Mouse (Mus musculus): ENCODE data around the gene Swi5. TPM values are rescaled to one million over a fixed set of nuclear protein-coding genes. Genes with fewer than 3 reads are reported as not detected.
"Not testable (repeated sequence)": the region's sequence is repeated elsewhere in the genome, so short reads cannot be mapped to it uniquely, and the experiment has no call there.

Gene Swi5
- polyA plus RNA-seq, 1 experiment from 2014 or later, result 162 TPM

DNA sequence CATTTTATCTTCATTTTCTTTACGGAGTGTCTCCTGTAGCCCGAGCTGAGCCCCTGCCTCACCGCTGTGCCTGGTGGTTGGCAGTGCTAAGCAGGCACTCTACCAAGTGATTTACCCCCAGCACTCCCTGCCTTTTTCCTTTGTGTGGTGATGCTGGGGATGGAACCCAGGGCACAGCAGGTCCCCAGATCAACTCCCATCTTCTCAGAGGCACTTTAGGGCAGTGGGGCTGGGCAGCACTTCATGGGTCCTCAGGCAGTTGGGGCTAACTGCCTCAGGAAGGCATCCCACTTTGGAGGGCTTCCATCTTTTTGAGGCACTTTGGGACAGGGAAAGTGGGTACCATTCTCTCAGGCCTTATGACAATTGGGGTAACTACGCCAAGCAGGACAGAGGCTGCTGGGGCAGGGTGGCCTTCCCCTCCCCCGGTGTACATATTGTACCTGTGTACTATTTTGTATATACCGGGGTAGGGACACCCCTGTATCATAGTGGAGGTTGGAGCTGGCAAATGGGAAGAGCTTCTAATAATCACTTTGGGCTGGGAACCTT is 19.4 kb upstream of the Swi5 start:
- DNase-seq (ENCODE audit: low spot score) (no peak), ATAC-seq (replicated peaks; ENCODE audit: low FRiP score, low TSS enrichment, low read depth) (no peak)
- no peak overlapping the region for H3K27ac ChIP-seq (ENCODE audit: low read depth)
- H3K4me3 ChIP-seq (ENCODE audit: low read depth, low read length), result no peak overlapping the region
- no peak overlapping the region for H3K9ac ChIP-seq (ENCODE audit: low read length)
- H3K4me2 ChIP-seq (ENCODE audit: low read length), result no peak overlapping the region
- H3K36me3 ChIP-seq (ENCODE audit: control insufficient read depth, insufficient read depth, low read length), result peaks cover 63% of the 10 kb centered on the region
- peaks cover 10% of the 10 kb centered on the region for H3K4me1 ChIP-seq (replicated peaks; ENCODE audit: control insufficient read depth, insufficient read depth, low read length)
- H3K9me3 ChIP-seq (ENCODE audit: control insufficient read depth, low read length), result no peaks in the 10 kb centered on the region
- no peaks in the 10 kb centered on the region for H3K27me3 ChIP-seq (replicated peaks; ENCODE audit: control insufficient read depth, insufficient read depth, low read length)
- WGBS, result 87% methylated on average over 6 of the region's 6 CpGs

GRCm38 (mm10) chr2:32306176-32306575 is 18.3 kb upstream of the Swi5 start:
- H3K9ac ChIP-seq (ENCODE audit: low read length), result no peak overlapping the region
- peaks cover 2% of the 10 kb centered on the region for H3K4me1 ChIP-seq (replicated peaks; ENCODE audit: control insufficient read depth, insufficient read depth, low read length)
- DNase-seq (ENCODE audit: low spot score), result no peak
- ATAC-seq (replicated peaks; ENCODE audit: low FRiP score, low TSS enrichment, low read depth), result no peak
- 86% methylated on average over 9 of the region's 9 CpGs for WGBS
- no peak overlapping the region for H3K4me3 ChIP-seq (ENCODE audit: low read depth, low read length)
- H3K27ac ChIP-seq (ENCODE audit: low read depth), result no peak overlapping the region
- H3K27me3 ChIP-seq (replicated peaks; ENCODE audit: control insufficient read depth, insufficient read depth, low read length), result no peaks in the 10 kb centered on the region
- no peak overlapping the region for H3K4me2 ChIP-seq (ENCODE audit: low read length)
- no peaks in the 10 kb centered on the region for H3K9me3 ChIP-seq (ENCODE audit: control insufficient read depth, low read length)
- peaks cover 74% of the 10 kb centered on the region for H3K36me3 ChIP-seq (ENCODE audit: control insufficient read depth, insufficient read depth, low read length)

- H3K36me3 ChIP-seq (ENCODE audit: control insufficient read depth, insufficient read depth, low read length), result peaks cover 79% of the 10 kb centered on the region
- no peak overlapping the region for H3K4me2 ChIP-seq (ENCODE audit: low read length)
- 95% methylated on average over 5 of the region's 5 CpGs for WGBS
- H3K4me1 ChIP-seq (replicated peaks; ENCODE audit: control insufficient read depth, insufficient read depth, low read length), result no peaks in the 10 kb centered on the region
- H3K27ac ChIP-seq (ENCODE audit: low read depth), result no peak overlapping the region
- ATAC-seq (replicated peaks; ENCODE audit: low FRiP score, low TSS enrichment, low read depth), result no peak
- no peak overlapping the region for H3K9ac ChIP-seq (ENCODE audit: low read length)
- DNase-seq (ENCODE audit: low spot score), result no peak
- no peaks in the 10 kb centered on the region for H3K27me3 ChIP-seq (replicated peaks; ENCODE audit: control insufficient read depth, insufficient read depth, low read length)
- no peaks in the 10 kb centered on the region for H3K9me3 ChIP-seq (ENCODE audit: control insufficient read depth, low read length)
- no peak overlapping the region for H3K4me3 ChIP-seq (ENCODE audit: low read depth, low read length)
These were observed 17.8 kb upstream of the Swi5 start for GRCm38 (mm10) chr2:32305668-32306067.

DNA sequence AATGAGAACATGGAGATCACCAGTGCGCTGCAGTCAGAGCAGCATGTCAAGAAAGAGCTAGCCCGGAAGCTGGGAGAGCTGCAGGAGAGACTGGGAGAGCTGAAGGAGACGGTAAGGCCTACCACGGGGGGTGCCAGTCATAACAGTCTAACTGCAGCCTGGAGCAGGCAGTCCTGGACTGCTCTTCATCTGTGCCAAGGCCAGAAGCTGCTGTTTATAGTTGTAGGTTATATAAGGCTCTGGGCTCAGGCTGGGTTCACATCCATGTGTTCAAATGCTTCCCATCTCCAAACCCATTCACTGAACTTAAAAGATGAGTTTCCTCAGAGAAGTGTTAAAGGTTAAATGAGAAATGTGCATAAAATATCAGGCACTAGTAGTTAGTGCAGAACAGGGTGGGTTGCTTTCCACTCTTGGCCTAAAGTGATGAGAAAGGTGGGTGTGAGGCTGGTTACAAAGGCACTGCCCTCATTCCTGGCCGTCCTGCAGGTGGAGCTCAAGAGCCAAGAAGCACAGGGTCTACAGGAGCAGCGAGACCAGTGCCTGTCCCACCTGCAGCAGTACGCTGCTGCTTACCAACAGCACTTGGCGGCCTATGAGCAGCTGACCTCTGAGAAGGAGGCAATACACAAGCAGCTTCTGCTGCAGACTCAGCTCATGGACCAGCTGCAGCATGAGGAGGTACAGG is 16.4 kb upstream of the Swi5 start:
- WGBS, result 53% methylated on average over 8 of the region's 8 CpGs
- H3K4me1 ChIP-seq (replicated peaks; ENCODE audit: control insufficient read depth, insufficient read depth, low read length), result no peaks in the 10 kb centered on the region
- 0 out of 2 replicates have a peak, but pooled peaks have one; percentile 49 for ATAC-seq (replicated peaks; ENCODE audit: low FRiP score, low TSS enrichment, low read depth)

GRCm38 (mm10) chr2:32302952-32303351 is 15.1 kb upstream of the Swi5 start:
- no peaks in the 10 kb centered on the region for H3K9me3 ChIP-seq (ENCODE audit: control insufficient read depth, low read length)
- DNase-seq (ENCODE audit: low spot score) (no peak), ATAC-seq (replicated peaks; ENCODE audit: low FRiP score, low TSS enrichment, low read depth) (no peak)
- H3K4me2 ChIP-seq (ENCODE audit: low read length), result no peak overlapping the region
- no peak overlapping the region for H3K9ac ChIP-seq (ENCODE audit: low read length)
- no peak overlapping the region for H3K27ac ChIP-seq (ENCODE audit: low read depth)
- 94% methylated on average over 10 of the region's 10 CpGs for WGBS
- H3K27me3 ChIP-seq (replicated peaks; ENCODE audit: control insufficient read depth, insufficient read depth, low read length), result no peaks in the 10 kb centered on the region
- no peaks in the 10 kb centered on the region for H3K4me1 ChIP-seq (replicated peaks; ENCODE audit: control insufficient read depth, insufficient read depth, low read length)
- peaks cover 92% of the 10 kb centered on the region for H3K36me3 ChIP-seq (ENCODE audit: control insufficient read depth, insufficient read depth, low read length)
- H3K4me3 ChIP-seq (ENCODE audit: low read depth, low read length), result no peak overlapping the region

More for the DNA sequence above, 16.4 kb upstream of the Swi5 start:
- DNase-seq (ENCODE audit: low spot score), result peak; percentile 82
- Histone ChIP-seq H3K36me3 (ENCODE audit: control insufficient read depth, insufficient read depth, low read length) (peaks cover 82% of the 10 kb centered on the region), H3K4me3 (ENCODE audit: low read depth, low read length) (no peak overlapping the region), H3K9ac (ENCODE audit: low read length) (no peak overlapping the region), H3K4me2 (ENCODE audit: low read length) (no peak overlapping the region), H3K27ac (ENCODE audit: low read depth) (no peak overlapping the region), H3K9me3 (ENCODE audit: control insufficient read depth, low read length) (no peaks in the 10 kb centered on the region), H3K27me3 (replicated peaks; ENCODE audit: control insufficient read depth, insufficient read depth, low read length) (no peaks in the 10 kb centered on the region)

DNA sequence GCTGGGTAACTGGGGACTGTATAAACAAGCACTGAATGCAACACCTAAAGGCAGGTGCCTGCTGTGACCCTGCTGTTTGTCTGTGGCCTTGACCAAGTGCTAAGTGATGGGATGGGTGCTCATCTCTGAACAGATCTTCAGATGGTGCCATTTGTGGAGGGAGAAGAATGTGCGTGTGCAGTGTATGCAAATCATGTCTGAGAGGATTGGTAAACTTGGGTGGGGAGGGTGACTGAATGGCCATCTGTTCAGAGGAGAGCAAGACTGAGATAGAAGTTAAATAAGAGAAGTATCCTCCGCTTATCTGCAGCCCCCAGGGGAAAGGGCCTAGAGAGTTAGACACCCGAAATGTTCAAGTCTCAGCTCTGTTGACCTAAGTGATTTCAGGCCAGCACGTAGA is 11.6 kb upstream of the Swi5 start:
- 92% methylated on average over 4 of the region's 4 CpGs for WGBS
- Histone ChIP-seq H3K4me2 (ENCODE audit: low read length) (no peak overlapping the region), H3K4me1 (replicated peaks; ENCODE audit: control insufficient read depth, insufficient read depth, low read length) (no peaks in the 10 kb centered on the region), H3K4me3 (ENCODE audit: low read depth, low read length) (no peak overlapping the region), H3K9me3 (ENCODE audit: control insufficient read depth, low read length) (no peaks in the 10 kb centered on the region), H3K9ac (ENCODE audit: low read length) (no peak overlapping the region), H3K36me3 (ENCODE audit: control insufficient read depth, insufficient read depth, low read length) (peaks cover 84% of the 10 kb centered on the region), H3K27ac (ENCODE audit: low read depth) (no peak overlapping the region), H3K27me3 (replicated peaks; ENCODE audit: control insufficient read depth, insufficient read depth, low read length) (no peaks in the 10 kb centered on the region)
- DNase-seq (ENCODE audit: low spot score) (no peak), ATAC-seq (replicated peaks; ENCODE audit: low FRiP score, low TSS enrichment, low read depth) (no peak)

DNA sequence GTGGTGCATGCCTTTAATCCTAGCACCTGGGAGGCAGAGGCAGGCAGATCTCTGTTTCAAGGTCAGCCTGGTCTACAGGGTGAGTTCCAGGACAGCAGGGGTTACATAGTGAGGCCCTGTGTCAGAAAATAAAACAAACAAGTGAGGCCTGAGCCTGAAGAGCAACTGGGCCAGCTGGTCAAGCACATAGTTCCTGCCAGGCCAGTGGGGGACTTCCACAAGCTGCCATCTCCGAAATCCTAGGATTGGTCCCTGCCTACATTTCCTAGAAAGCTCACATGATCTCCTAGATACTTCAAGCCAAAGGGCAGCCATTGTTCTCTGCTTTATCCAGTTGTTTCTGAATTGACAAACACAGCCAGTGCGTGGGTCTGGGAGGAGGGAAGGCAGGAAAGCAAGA is 8.0 kb upstream of the Swi5 start:
- not testable (repeated sequence) for H3K4me3 ChIP-seq (ENCODE audit: low read depth, low read length); H3K9me3 ChIP-seq (ENCODE audit: control insufficient read depth, low read length); H3K4me1 ChIP-seq (replicated peaks; ENCODE audit: control insufficient read depth, insufficient read depth, low read length); H3K27ac ChIP-seq (ENCODE audit: low read depth); H3K4me2 ChIP-seq (ENCODE audit: low read length); H3K27me3 ChIP-seq (replicated peaks; ENCODE audit: control insufficient read depth, insufficient read depth, low read length); H3K9ac ChIP-seq (ENCODE audit: low read length); DNase-seq (ENCODE audit: low spot score); ATAC-seq (replicated peaks; ENCODE audit: low FRiP score, low TSS enrichment, low read depth)
- 88% methylated on average over 2 of the region's 2 CpGs for WGBS
- peaks cover 64% of the 10 kb centered on the region for H3K36me3 ChIP-seq (ENCODE audit: control insufficient read depth, insufficient read depth, low read length)

- DNase-seq (ENCODE audit: low spot score), result no peak
- no peak overlapping the region for H3K4me3 ChIP-seq (ENCODE audit: low read depth, low read length)
- no peak overlapping the region for H3K4me2 ChIP-seq (ENCODE audit: low read length)
- ATAC-seq (replicated peaks; ENCODE audit: low FRiP score, low TSS enrichment, low read depth), result no peak
- no peak overlapping the region for H3K9ac ChIP-seq (ENCODE audit: low read length)
- H3K4me1 ChIP-seq (replicated peaks; ENCODE audit: control insufficient read depth, insufficient read depth, low read length), result no peaks in the 10 kb centered on the region
- no peaks in the 10 kb centered on the region for H3K9me3 ChIP-seq (ENCODE audit: control insufficient read depth, low read length)
- WGBS, result 90% methylated on average over 3 of the region's 3 CpGs
- H3K36me3 ChIP-seq (ENCODE audit: control insufficient read depth, insufficient read depth, low read length), result peaks cover 60% of the 10 kb centered on the region
- H3K27me3 ChIP-seq (replicated peaks; ENCODE audit: control insufficient read depth, insufficient read depth, low read length), result no peaks in the 10 kb centered on the region
- no peak overlapping the region for H3K27ac ChIP-seq (ENCODE audit: low read depth)
These were observed 7.4 kb upstream of the Swi5 start for GRCm38 (mm10) chr2:32295285-32295684.

DNA sequence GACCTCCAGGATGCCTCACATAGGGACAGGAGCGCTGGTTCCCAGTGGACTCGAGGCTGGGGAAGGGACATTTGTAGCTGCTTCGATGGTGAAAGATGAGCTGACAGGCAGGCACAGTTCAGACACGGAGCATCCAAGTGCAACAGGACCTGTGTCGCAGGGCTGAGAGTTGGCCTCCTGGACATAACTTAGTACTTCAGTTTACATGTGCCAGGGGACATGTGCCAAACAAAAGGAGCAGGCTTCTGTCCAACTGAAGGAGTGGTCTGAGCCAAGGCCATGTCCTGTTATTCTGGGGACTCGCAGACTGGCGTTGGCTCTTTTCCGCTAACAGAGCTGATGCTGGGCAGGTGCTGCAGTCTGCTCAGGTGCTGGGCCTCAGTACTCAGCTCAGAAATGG is 6.5 kb upstream of the Swi5 start:
- no peak overlapping the region for H3K4me2 ChIP-seq (ENCODE audit: low read length)
- ATAC-seq (replicated peaks; ENCODE audit: low FRiP score, low TSS enrichment, low read depth), result no peak
- H3K4me1 ChIP-seq (replicated peaks; ENCODE audit: control insufficient read depth, insufficient read depth, low read length), result peaks cover 1% of the 10 kb centered on the region; the same call in 1 of the 2 replicates
- no peak overlapping the region for H3K9ac ChIP-seq (ENCODE audit: low read length)
- 89% methylated on average over 8 of the region's 8 CpGs for WGBS
- H3K27ac ChIP-seq (ENCODE audit: low read depth), result no peak overlapping the region
- no peak overlapping the region for H3K4me3 ChIP-seq (ENCODE audit: low read depth, low read length)
- no peaks in the 10 kb centered on the region for H3K27me3 ChIP-seq (replicated peaks; ENCODE audit: control insufficient read depth, insufficient read depth, low read length)
- DNase-seq (ENCODE audit: low spot score), result no peak
- H3K36me3 ChIP-seq (ENCODE audit: control insufficient read depth, insufficient read depth, low read length), result peaks cover 50% of the 10 kb centered on the region
- H3K9me3 ChIP-seq (ENCODE audit: control insufficient read depth, low read length), result no peaks in the 10 kb centered on the region

All from intestine, embryonic 14.5 days (tissue).